Mouse (Mus musculus): Measurements from ENCODE around the gene Eif4e3. TPM values are rescaled to one million over a fixed set of nuclear protein-coding genes. Genes with fewer than 3 reads are reported as not detected.

The Eif4e3 gene
- polyA plus RNA-seq, 1 experiment, result not detected

GRCm38 (mm10) chr6:99632121-99632980 is 34.2 kb downstream of the Eif4e3 start:
- H3K4me3 ChIP-seq (replicated peaks), result no peak overlapping the region
- H3K27me3 ChIP-seq (ENCODE audit: control insufficient read depth), result no peaks in the 10 kb centered on the region
- no peaks in the 10 kb centered on the region for H3K36me3 ChIP-seq (ENCODE audit: control insufficient read depth)
- no peaks in the 10 kb centered on the region for H3K4me1 ChIP-seq (ENCODE audit: control insufficient read depth)
- no peaks in the 10 kb centered on the region for H3K9me3 ChIP-seq (ENCODE audit: control insufficient read depth, low read length)
- TF ChIP-seq GATA1 (IDR thresholded peaks at IDR 0.05; ENCODE audit: low read length) (no peak), TAL1 (IDR thresholded peaks at IDR 0.05; ENCODE audit: low read length) (no peak)

- Histone ChIP-seq H3K4me3 (replicated peaks) (no peak overlapping the region), H3K9me3 (ENCODE audit: control insufficient read depth, low read length) (no peaks in the 10 kb centered on the region), H3K36me3 (ENCODE audit: control insufficient read depth) (no peaks in the 10 kb centered on the region), H3K4me1 (ENCODE audit: control insufficient read depth) (no peaks in the 10 kb centered on the region), H3K27me3 (ENCODE audit: control insufficient read depth) (no peaks in the 10 kb centered on the region)
- TF ChIP-seq GATA1 (IDR thresholded peaks at IDR 0.05; ENCODE audit: low read length), result no peak
- TF ChIP-seq TAL1 (IDR thresholded peaks at IDR 0.05; ENCODE audit: low read length), result no peak
These were observed 34.9 kb downstream of the Eif4e3 start for GRCm38 (mm10) chr6:99631637-99632036.

GRCm38 (mm10) chr6:99629726-99630458 is 36.7 kb downstream of the Eif4e3 start:
- no peaks in the 10 kb centered on the region for H3K4me1 ChIP-seq (ENCODE audit: control insufficient read depth)
- no peaks in the 10 kb centered on the region for H3K27me3 ChIP-seq (ENCODE audit: control insufficient read depth)

GRCm38 (mm10) chr6:99626347-99626746 is 40.2 kb downstream of the Eif4e3 start:
- H3K36me3 ChIP-seq (ENCODE audit: control insufficient read depth), result no peaks in the 10 kb centered on the region
- no peak overlapping the region for H3K4me3 ChIP-seq (replicated peaks)
- H3K27me3 ChIP-seq (ENCODE audit: control insufficient read depth), result no peaks in the 10 kb centered on the region
- TF ChIP-seq GATA1 (IDR thresholded peaks at IDR 0.05; ENCODE audit: low read length), result no peak
- no peak for TF ChIP-seq TAL1 (IDR thresholded peaks at IDR 0.05; ENCODE audit: low read length)
- H3K4me1 ChIP-seq (ENCODE audit: control insufficient read depth), result no peaks in the 10 kb centered on the region
- H3K9me3 ChIP-seq (ENCODE audit: control insufficient read depth, low read length), result no peaks in the 10 kb centered on the region

More at GRCm38 (mm10) chr6:99629726-99630458, 36.7 kb downstream of the Eif4e3 start:
- no peaks in the 10 kb centered on the region for H3K36me3 ChIP-seq (ENCODE audit: control insufficient read depth)
- H3K4me3 ChIP-seq (replicated peaks), result no peak overlapping the region
- H3K9me3 ChIP-seq (ENCODE audit: control insufficient read depth, low read length), result no peaks in the 10 kb centered on the region
- no peak for TF ChIP-seq GATA1 (IDR thresholded peaks at IDR 0.05; ENCODE audit: low read length)
- TF ChIP-seq TAL1 (IDR thresholded peaks at IDR 0.05; ENCODE audit: low read length), result no peak

- Histone ChIP-seq H3K36me3 (ENCODE audit: control insufficient read depth) (no peaks in the 10 kb centered on the region), H3K9me3 (ENCODE audit: control insufficient read depth, low read length) (no peaks in the 10 kb centered on the region), H3K4me1 (ENCODE audit: control insufficient read depth) (no peaks in the 10 kb centered on the region), H3K4me3 (replicated peaks) (no peak overlapping the region), H3K27me3 (ENCODE audit: control insufficient read depth) (no peaks in the 10 kb centered on the region)
- TF ChIP-seq GATA1 (IDR thresholded peaks at IDR 0.05; ENCODE audit: low read length), result no peak
- TF ChIP-seq TAL1 (IDR thresholded peaks at IDR 0.05; ENCODE audit: low read length), result no peak
These were observed 40.8 kb downstream of the Eif4e3 start for GRCm38 (mm10) chr6:99625803-99626202.

- TF ChIP-seq GATA1 (IDR thresholded peaks at IDR 0.05; ENCODE audit: low read length) (no peak), TAL1 (IDR thresholded peaks at IDR 0.05; ENCODE audit: low read length) (no peak)
- H3K36me3 ChIP-seq (ENCODE audit: control insufficient read depth), result no peaks in the 10 kb centered on the region
- H3K9me3 ChIP-seq (ENCODE audit: control insufficient read depth, low read length), result no peaks in the 10 kb centered on the region
- H3K27me3 ChIP-seq (ENCODE audit: control insufficient read depth), result no peaks in the 10 kb centered on the region
- H3K4me1 ChIP-seq (ENCODE audit: control insufficient read depth), result no peaks in the 10 kb centered on the region
- no peak overlapping the region for H3K4me3 ChIP-seq (replicated peaks)
These were observed 41.3 kb downstream of the Eif4e3 start for GRCm38 (mm10) chr6:99625306-99625705.

- no peak for TF ChIP-seq TAL1 (IDR thresholded peaks at IDR 0.05; ENCODE audit: low read length)
- TF ChIP-seq GATA1 (IDR thresholded peaks at IDR 0.05; ENCODE audit: low read length), result no peak
- Histone ChIP-seq H3K36me3 (ENCODE audit: control insufficient read depth) (no peaks in the 10 kb centered on the region), H3K4me3 (replicated peaks) (no peak overlapping the region), H3K9me3 (ENCODE audit: control insufficient read depth, low read length) (no peaks in the 10 kb centered on the region), H3K27me3 (ENCODE audit: control insufficient read depth) (no peaks in the 10 kb centered on the region), H3K4me1 (ENCODE audit: control insufficient read depth) (no peaks in the 10 kb centered on the region)
These were observed 42.0 kb downstream of the Eif4e3 start for GRCm38 (mm10) chr6:99624542-99624941.

GRCm38 (mm10) chr6:99623641-99624040 is 42.9 kb downstream of the Eif4e3 start:
- no peaks in the 10 kb centered on the region for H3K9me3 ChIP-seq (ENCODE audit: control insufficient read depth, low read length)
- no peak overlapping the region for H3K4me3 ChIP-seq (replicated peaks)
- H3K4me1 ChIP-seq (ENCODE audit: control insufficient read depth), result no peaks in the 10 kb centered on the region
- no peaks in the 10 kb centered on the region for H3K27me3 ChIP-seq (ENCODE audit: control insufficient read depth)
- no peaks in the 10 kb centered on the region for H3K36me3 ChIP-seq (ENCODE audit: control insufficient read depth)
- TF ChIP-seq TAL1 (IDR thresholded peaks at IDR 0.05; ENCODE audit: low read length), result no peak
- no peak for TF ChIP-seq GATA1 (IDR thresholded peaks at IDR 0.05; ENCODE audit: low read length)

- H3K4me1 ChIP-seq (ENCODE audit: control insufficient read depth), result no peaks in the 10 kb centered on the region
- no peaks in the 10 kb centered on the region for H3K27me3 ChIP-seq (ENCODE audit: control insufficient read depth)
- no peaks in the 10 kb centered on the region for H3K9me3 ChIP-seq (ENCODE audit: control insufficient read depth, low read length)
- TF ChIP-seq TAL1 (IDR thresholded peaks at IDR 0.05; ENCODE audit: low read length) (no peak), GATA1 (IDR thresholded peaks at IDR 0.05; ENCODE audit: low read length) (no peak)
- no peaks in the 10 kb centered on the region for H3K36me3 ChIP-seq (ENCODE audit: control insufficient read depth)
- no peak overlapping the region for H3K4me3 ChIP-seq (replicated peaks)
These were observed 45.4 kb downstream of the Eif4e3 start for GRCm38 (mm10) chr6:99621167-99621566.
